Mouse (Mus musculus): ENCODE data around the gene Klhl8. TPM values are rescaled to one million over a fixed set of nuclear protein-coding genes. Genes with fewer than 3 reads are reported as not detected.

The Klhl8 gene
- total and polyA plus RNA-seq, 3 experiments, result 0.11 to 3.0 (median 1.5) TPM

- Histone ChIP-seq H3K36me3 (replicated peaks) (peaks cover 90% of the 10 kb centered on the region), H3K4me1 (ENCODE audit: insufficient read depth, low read depth, low read length) (no peaks in the 10 kb centered on the region), H3K9me3 (replicated peaks) (no peaks in the 10 kb centered on the region), H3K27me3 (ENCODE audit: insufficient read depth, low read length) (no peaks in the 10 kb centered on the region), H3K4me3 (ENCODE audit: low read depth, low read length) (no peak overlapping the region)
- DNase-seq (ENCODE audit: low spot score) (no peak), ATAC-seq (ENCODE audit: extremely low read depth, insufficient number of reproducible peaks, low FRiP score, poor library complexity, severe bottlenecking) (no peak)
- TF ChIP-seq TAL1 (conservative IDR thresholded peaks at IDR 0.05; ENCODE audit: low read depth, low read length), result no peak
- TF ChIP-seq POLR2AphosphoS5 (IDR thresholded peaks at IDR 0.05; ENCODE audit: insufficient replicate concordance, low read depth, low read length), result no peak
- no peak for TF ChIP-seq GATA2 (IDR thresholded peaks at IDR 0.05; ENCODE audit: borderline replicate concordance, low read depth, low read length)
- TF ChIP-seq GATA1 (IDR thresholded peaks at IDR 0.05; ENCODE audit: borderline replicate concordance, low read length), result no peak
- TF ChIP-seq CTCF (IDR thresholded peaks at IDR 0.05; ENCODE audit: low read depth, low read length), result no peak
Observed at GRCm38 (mm10) chr5:103829158-103829557, 81.9 kb downstream of the Klhl8 start.

GRCm38 (mm10) chr5:103828729-103829128, 82.3 kb downstream of the Klhl8 start:
- H3K4me1 ChIP-seq (ENCODE audit: insufficient read depth, low read depth, low read length), result no peaks in the 10 kb centered on the region
- DNase-seq (ENCODE audit: low spot score) (no peak), ATAC-seq (ENCODE audit: extremely low read depth, insufficient number of reproducible peaks, low FRiP score, poor library complexity, severe bottlenecking) (no peak)
- peaks cover 90% of the 10 kb centered on the region for H3K36me3 ChIP-seq (replicated peaks)
- no peak for TF ChIP-seq TAL1 (conservative IDR thresholded peaks at IDR 0.05; ENCODE audit: low read depth, low read length)
- TF ChIP-seq CTCF (IDR thresholded peaks at IDR 0.05; ENCODE audit: low read depth, low read length), result no peak
- TF ChIP-seq POLR2AphosphoS5 (IDR thresholded peaks at IDR 0.05; ENCODE audit: insufficient replicate concordance, low read depth, low read length), result no peak
- no peak for TF ChIP-seq GATA2 (IDR thresholded peaks at IDR 0.05; ENCODE audit: borderline replicate concordance, low read depth, low read length)
- no peak for TF ChIP-seq GATA1 (IDR thresholded peaks at IDR 0.05; ENCODE audit: borderline replicate concordance, low read length)
- no peaks in the 10 kb centered on the region for H3K27me3 ChIP-seq (ENCODE audit: insufficient read depth, low read length)
- H3K9me3 ChIP-seq (replicated peaks), result no peaks in the 10 kb centered on the region
- H3K4me3 ChIP-seq (ENCODE audit: low read depth, low read length), result no peak overlapping the region

DNA sequence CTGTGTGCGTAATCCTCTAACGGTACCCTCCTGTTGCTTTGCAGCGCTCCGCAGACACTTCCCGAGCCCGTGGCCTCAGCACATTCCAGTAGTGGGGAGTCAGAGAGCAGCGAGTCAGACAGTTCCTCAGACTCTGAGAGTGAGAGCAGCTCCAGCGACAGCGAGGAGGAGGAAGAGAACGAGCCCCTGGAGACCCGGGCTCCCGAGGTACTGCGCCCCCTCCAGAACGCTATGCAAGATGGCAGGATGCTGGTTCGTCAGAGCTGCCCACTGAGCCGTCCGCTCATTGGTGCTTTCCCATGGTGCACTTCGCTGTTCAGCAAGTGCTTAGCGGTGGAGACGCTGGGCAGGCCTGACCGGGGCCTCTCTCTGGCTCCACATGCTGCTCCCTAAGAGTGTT, 82.8 kb downstream of the Klhl8 start:
- no peaks in the 10 kb centered on the region for H3K4me1 ChIP-seq (ENCODE audit: insufficient read depth, low read depth, low read length)
- DNase-seq (ENCODE audit: low spot score) (no peak), ATAC-seq (ENCODE audit: extremely low read depth, insufficient number of reproducible peaks, low FRiP score, poor library complexity, severe bottlenecking) (no peak)
- H3K27me3 ChIP-seq (ENCODE audit: insufficient read depth, low read length), result no peaks in the 10 kb centered on the region
- H3K4me3 ChIP-seq (ENCODE audit: low read depth, low read length), result no peak overlapping the region
- H3K36me3 ChIP-seq (replicated peaks), result peaks cover 90% of the 10 kb centered on the region
- TF ChIP-seq TAL1 (conservative IDR thresholded peaks at IDR 0.05; ENCODE audit: low read depth, low read length), result no peak
- no peak for TF ChIP-seq CTCF (IDR thresholded peaks at IDR 0.05; ENCODE audit: low read depth, low read length)
- no peak for TF ChIP-seq POLR2AphosphoS5 (IDR thresholded peaks at IDR 0.05; ENCODE audit: insufficient replicate concordance, low read depth, low read length)
- no peak for TF ChIP-seq GATA1 (IDR thresholded peaks at IDR 0.05; ENCODE audit: borderline replicate concordance, low read length)
- no peak for TF ChIP-seq GATA2 (IDR thresholded peaks at IDR 0.05; ENCODE audit: borderline replicate concordance, low read depth, low read length)
- no peaks in the 10 kb centered on the region for H3K9me3 ChIP-seq (replicated peaks)

GRCm38 (mm10) chr5:103822949-103823348, 88.1 kb downstream of the Klhl8 start:
- no peak for TF ChIP-seq POLR2AphosphoS5 (IDR thresholded peaks at IDR 0.05; ENCODE audit: insufficient replicate concordance, low read depth, low read length)
- TF ChIP-seq CTCF (IDR thresholded peaks at IDR 0.05; ENCODE audit: low read depth, low read length), result no peak
- TF ChIP-seq TAL1 (conservative IDR thresholded peaks at IDR 0.05; ENCODE audit: low read depth, low read length), result no peak
- TF ChIP-seq GATA1 (IDR thresholded peaks at IDR 0.05; ENCODE audit: borderline replicate concordance, low read length), result no peak
- no peak for TF ChIP-seq GATA2 (IDR thresholded peaks at IDR 0.05; ENCODE audit: borderline replicate concordance, low read depth, low read length)
- peaks cover 87% of the 10 kb centered on the region for H3K36me3 ChIP-seq (replicated peaks)
- peaks cover 6% of the 10 kb centered on the region; the same call in 1 of the 2 replicates for H3K4me1 ChIP-seq (ENCODE audit: insufficient read depth, low read depth, low read length)
- no peak for ATAC-seq (ENCODE audit: extremely low read depth, insufficient number of reproducible peaks, low FRiP score, poor library complexity, severe bottlenecking)
- DNase-seq (ENCODE audit: low spot score), result no peak
- H3K9me3 ChIP-seq (replicated peaks), result no peaks in the 10 kb centered on the region
- H3K4me3 ChIP-seq (ENCODE audit: low read depth, low read length), result no peak overlapping the region
- H3K27me3 ChIP-seq (ENCODE audit: insufficient read depth, low read length), result no peaks in the 10 kb centered on the region

GRCm38 (mm10) chr5:103821500-103822298, 89.4 kb downstream of the Klhl8 start:
- peaks cover 87% of the 10 kb centered on the region for H3K36me3 ChIP-seq (replicated peaks)
- no peaks in the 10 kb centered on the region for H3K27me3 ChIP-seq (ENCODE audit: insufficient read depth, low read length)
- H3K4me3 ChIP-seq (ENCODE audit: low read depth, low read length), result no peak overlapping the region
- no peak for DNase-seq (ENCODE audit: low spot score)
- H3K4me1 ChIP-seq (ENCODE audit: insufficient read depth, low read depth, low read length), result peaks cover 16% of the 10 kb centered on the region; the same call in 1 of the 2 replicates
- no peak for TF ChIP-seq GATA2 (IDR thresholded peaks at IDR 0.05; ENCODE audit: borderline replicate concordance, low read depth, low read length)
- no peak for TF ChIP-seq POLR2AphosphoS5 (IDR thresholded peaks at IDR 0.05; ENCODE audit: insufficient replicate concordance, low read depth, low read length)
- no peak for TF ChIP-seq CTCF (IDR thresholded peaks at IDR 0.05; ENCODE audit: low read depth, low read length)
- TF ChIP-seq GATA1 (IDR thresholded peaks at IDR 0.05; ENCODE audit: borderline replicate concordance, low read length), result no peak
- TF ChIP-seq TAL1 (conservative IDR thresholded peaks at IDR 0.05; ENCODE audit: low read depth, low read length), result no peak
- no peak for ATAC-seq (ENCODE audit: extremely low read depth, insufficient number of reproducible peaks, low FRiP score, poor library complexity, severe bottlenecking)
- H3K9me3 ChIP-seq (replicated peaks), result no peaks in the 10 kb centered on the region

- DNase-seq (ENCODE audit: low spot score) (no peak), ATAC-seq (ENCODE audit: extremely low read depth, insufficient number of reproducible peaks, low FRiP score, poor library complexity, severe bottlenecking) (no peak)
- H3K4me1 ChIP-seq (ENCODE audit: insufficient read depth, low read depth, low read length), result peaks cover 18% of the 10 kb centered on the region; the same call in 1 of the 2 replicates
- TF ChIP-seq GATA2 (IDR thresholded peaks at IDR 0.05; ENCODE audit: borderline replicate concordance, low read depth, low read length) (no peak), GATA1 (IDR thresholded peaks at IDR 0.05; ENCODE audit: borderline replicate concordance, low read length) (no peak), CTCF (IDR thresholded peaks at IDR 0.05; ENCODE audit: low read depth, low read length) (no peak), TAL1 (conservative IDR thresholded peaks at IDR 0.05; ENCODE audit: low read depth, low read length) (no peak), POLR2AphosphoS5 (IDR thresholded peaks at IDR 0.05; ENCODE audit: insufficient replicate concordance, low read depth, low read length) (no peak)
- peaks cover 85% of the 10 kb centered on the region for H3K36me3 ChIP-seq (replicated peaks)
- no peak overlapping the region for H3K4me3 ChIP-seq (ENCODE audit: low read depth, low read length)
- no peaks in the 10 kb centered on the region for H3K9me3 ChIP-seq (replicated peaks)
- no peaks in the 10 kb centered on the region for H3K27me3 ChIP-seq (ENCODE audit: insufficient read depth, low read length)
Observed at GRCm38 (mm10) chr5:103821062-103821461, 90.0 kb downstream of the Klhl8 start.
